Mouse (Mus musculus): Measurements from ENCODE around the gene Rnf17. TPM values are rescaled to one million over a fixed set of nuclear protein-coding genes. Genes with fewer than 3 reads are reported as not detected.

The Rnf17 gene
- 2.0 and 2.2 TPM in 2 replicates for polyA plus RNA-seq (2015; fragmentation: Nextera tagmentation; extraction: Ambion mirVana)

- WGBS, result 68% methylated on average over 34 of the region's 34 CpGs
- Histone ChIP-seq H3K4me2 (peak within 1 kb of the TSS; percentile 39), H3K4me1 (no peaks in the 10 kb centered on the region), H3K9ac (no peak within 1 kb of the TSS), H3K27ac (no peak within 1 kb of the TSS), H3K4me3 (peak within 1 kb of the TSS; percentile 24), H3K9me3 (no peaks in the 10 kb centered on the region), H3K27me3 (no peaks in the 10 kb centered on the region), H3K36me3 (no peaks in the 10 kb centered on the region)
- no peak for ATAC-seq (ENCODE audit: insufficient number of reproducible peaks, insufficient read depth, low FRiP score, low TSS enrichment, low read depth)
These were observed at the start of gene Rnf17 for GRCm38 (mm10) chr14:56402311-56403071. Gene Rnf17 (plus strand): TSS chr14:56402581.

GRCm38 (mm10) chr14:56354803-56355202 lies 47.6 kb upstream of the Rnf17 start:
- Histone ChIP-seq H3K9ac (no peak overlapping the region), H3K27ac (no peak overlapping the region), H3K27me3 (no peaks in the 10 kb centered on the region), H3K9me3 (no peaks in the 10 kb centered on the region), H3K4me3 (no peak overlapping the region), H3K4me2 (no peak overlapping the region), H3K36me3 (no peaks in the 10 kb centered on the region), H3K4me1 (no peaks in the 10 kb centered on the region)
- 73% methylated on average over 3 of the region's 3 CpGs for WGBS
- no peak for ATAC-seq (ENCODE audit: insufficient number of reproducible peaks, insufficient read depth, low FRiP score, low TSS enrichment, low read depth)

GRCm38 (mm10) chr14:56355396-56355795 lies 47.0 kb upstream of the Rnf17 start:
- no peak overlapping the region for H3K4me3 ChIP-seq
- H3K9ac ChIP-seq, result no peak overlapping the region
- no peaks in the 10 kb centered on the region for H3K9me3 ChIP-seq
- no peaks in the 10 kb centered on the region for H3K27me3 ChIP-seq
- no peak overlapping the region for H3K4me2 ChIP-seq
- ATAC-seq (ENCODE audit: insufficient number of reproducible peaks, insufficient read depth, low FRiP score, low TSS enrichment, low read depth), result no peak
- H3K4me1 ChIP-seq, result no peaks in the 10 kb centered on the region
- H3K36me3 ChIP-seq, result no peaks in the 10 kb centered on the region
- H3K27ac ChIP-seq, result no peak overlapping the region
- 71% methylated on average over 8 of the region's 8 CpGs for WGBS

GRCm38 (mm10) chr14:56356196-56356595 lies 46.2 kb upstream of the Rnf17 start:
- Histone ChIP-seq H3K4me2 (no peak overlapping the region), H3K27me3 (no peaks in the 10 kb centered on the region), H3K9ac (no peak overlapping the region), H3K4me3 (no peak overlapping the region), H3K27ac (no peak overlapping the region), H3K4me1 (no peaks in the 10 kb centered on the region), H3K36me3 (no peaks in the 10 kb centered on the region), H3K9me3 (no peaks in the 10 kb centered on the region)
- no peak for ATAC-seq (ENCODE audit: insufficient number of reproducible peaks, insufficient read depth, low FRiP score, low TSS enrichment, low read depth)
- 87% methylated on average over 6 of the region's 6 CpGs for WGBS

- Histone ChIP-seq H3K4me2 (no peak overlapping the region), H3K4me1 (no peaks in the 10 kb centered on the region), H3K27me3 (peaks cover 11% of the 10 kb centered on the region), H3K27ac (no peak overlapping the region), H3K36me3 (no peaks in the 10 kb centered on the region), H3K4me3 (no peak overlapping the region), H3K9me3 (no peaks in the 10 kb centered on the region), H3K9ac (no peak overlapping the region)
- WGBS, result 70% methylated on average over 7 of the region's 7 CpGs
- ATAC-seq (ENCODE audit: insufficient number of reproducible peaks, insufficient read depth, low FRiP score, low TSS enrichment, low read depth), result no peak
These were observed 44.0 kb upstream of the Rnf17 start for GRCm38 (mm10) chr14:56358422-56358821.

GRCm38 (mm10) chr14:56359131-56359530 lies 43.2 kb upstream of the Rnf17 start:
- no peak overlapping the region for H3K4me2 ChIP-seq
- ATAC-seq (ENCODE audit: insufficient number of reproducible peaks, insufficient read depth, low FRiP score, low TSS enrichment, low read depth), result no peak
- H3K9ac ChIP-seq, result no peak overlapping the region

GRCm38 (mm10) chr14:56364711-56365237 lies 37.6 kb upstream of the Rnf17 start, which contains the start of gene Atp12a:
Gene Atp12a (plus strand): TSS chr14:56365068.
- H3K27ac ChIP-seq, result no peak within 1 kb of the TSS
- WGBS, result 2% methylated on average over 48 of the region's 48 CpGs
- peak within 1 kb of the TSS; percentile 57 for H3K9ac ChIP-seq
- H3K9me3 ChIP-seq, result no peaks in the 10 kb centered on the region
- no peaks in the 10 kb centered on the region for H3K36me3 ChIP-seq
- no peak for ATAC-seq (ENCODE audit: insufficient number of reproducible peaks, insufficient read depth, low FRiP score, low TSS enrichment, low read depth)
- H3K27me3 ChIP-seq, result peaks cover 60% of the 10 kb centered on the region
- H3K4me3 ChIP-seq, result peak within 1 kb of the TSS; percentile 46
- peak within 1 kb of the TSS; percentile 86 for H3K4me2 ChIP-seq
- H3K4me1 ChIP-seq, result peaks cover 17% of the 10 kb centered on the region

More at GRCm38 (mm10) chr14:56359131-56359530, 43.2 kb upstream of the Rnf17 start:
- Histone ChIP-seq H3K4me1 (no peaks in the 10 kb centered on the region), H3K9me3 (no peaks in the 10 kb centered on the region), H3K27ac (no peak overlapping the region), H3K27me3 (peaks cover 18% of the 10 kb centered on the region), H3K4me3 (no peak overlapping the region), H3K36me3 (no peaks in the 10 kb centered on the region)
- WGBS, result 71% methylated on average over 6 of the region's 6 CpGs

GRCm38 (mm10) chr14:56365292-56365691 lies 37.1 kb upstream of the Rnf17 start:
- 29% methylated on average over 8 of the region's 8 CpGs for WGBS
- H3K4me3 ChIP-seq, result peak overlapping the region; percentile 46
- peak overlapping the region; percentile 57; the same call in 1 of the 2 replicates for H3K9ac ChIP-seq
- ATAC-seq (ENCODE audit: insufficient number of reproducible peaks, insufficient read depth, low FRiP score, low TSS enrichment, low read depth), result no peak
- peaks cover 17% of the 10 kb centered on the region for H3K4me1 ChIP-seq
- no peaks in the 10 kb centered on the region for H3K36me3 ChIP-seq
- H3K4me2 ChIP-seq, result peak overlapping the region; percentile 86
- no peaks in the 10 kb centered on the region for H3K9me3 ChIP-seq
- H3K27ac ChIP-seq, result no peak overlapping the region
- peaks cover 60% of the 10 kb centered on the region for H3K27me3 ChIP-seq

- no peak overlapping the region for H3K9ac ChIP-seq
- no peak for ATAC-seq (ENCODE audit: insufficient number of reproducible peaks, insufficient read depth, low FRiP score, low TSS enrichment, low read depth)
- H3K4me2 ChIP-seq, result 0 out of 2 replicates have a peak overlapping the region, but pooled peaks have one; percentile 24
- no peaks in the 10 kb centered on the region for H3K36me3 ChIP-seq
- 26% methylated on average over 15 of the region's 15 CpGs for WGBS
- peaks cover 17% of the 10 kb centered on the region for H3K4me1 ChIP-seq
- H3K27me3 ChIP-seq, result peaks cover 60% of the 10 kb centered on the region
- no peaks in the 10 kb centered on the region for H3K9me3 ChIP-seq
- no peak overlapping the region for H3K4me3 ChIP-seq
- H3K27ac ChIP-seq, result no peak overlapping the region
These were observed 35.7 kb upstream of the Rnf17 start for GRCm38 (mm10) chr14:56366712-56367111.

- Histone ChIP-seq H3K9ac (no peak overlapping the region), H3K4me3 (no peak overlapping the region), H3K4me1 (peaks cover 17% of the 10 kb centered on the region), H3K27ac (no peak overlapping the region), H3K9me3 (no peaks in the 10 kb centered on the region), H3K4me2 (no peak overlapping the region), H3K36me3 (no peaks in the 10 kb centered on the region), H3K27me3 (peaks cover 44% of the 10 kb centered on the region)
- 55% methylated on average over 3 of the region's 3 CpGs for WGBS
- no peak for ATAC-seq (ENCODE audit: insufficient number of reproducible peaks, insufficient read depth, low FRiP score, low TSS enrichment, low read depth)
These were observed 33.5 kb upstream of the Rnf17 start for GRCm38 (mm10) chr14:56368834-56369233.

GRCm38 (mm10) chr14:56375731-56376130 lies 26.6 kb upstream of the Rnf17 start:
- H3K9me3 ChIP-seq, result no peaks in the 10 kb centered on the region
- ATAC-seq (ENCODE audit: insufficient number of reproducible peaks, insufficient read depth, low FRiP score, low TSS enrichment, low read depth), result 0 out of 2 replicates have a peak, but pooled peaks have one; percentile 6
- H3K4me3 ChIP-seq, result no peak overlapping the region
- no peak overlapping the region for H3K27ac ChIP-seq
- WGBS, result 2% methylated on average over 6 of the region's 6 CpGs
- no peak overlapping the region for H3K9ac ChIP-seq
- no peak overlapping the region for H3K4me2 ChIP-seq
- H3K4me1 ChIP-seq, result no peaks in the 10 kb centered on the region
- no peaks in the 10 kb centered on the region for H3K27me3 ChIP-seq
- H3K36me3 ChIP-seq, result no peaks in the 10 kb centered on the region

- no peak overlapping the region for H3K4me3 ChIP-seq
- no peak for ATAC-seq (ENCODE audit: insufficient number of reproducible peaks, insufficient read depth, low FRiP score, low TSS enrichment, low read depth)
- no peaks in the 10 kb centered on the region for H3K36me3 ChIP-seq
- H3K27ac ChIP-seq, result no peak overlapping the region
- no peaks in the 10 kb centered on the region for H3K4me1 ChIP-seq
- no peaks in the 10 kb centered on the region for H3K27me3 ChIP-seq
- no peak overlapping the region for H3K9ac ChIP-seq
- H3K4me2 ChIP-seq, result no peak overlapping the region
- no peaks in the 10 kb centered on the region for H3K9me3 ChIP-seq
These were observed 24.6 kb upstream of the Rnf17 start for GRCm38 (mm10) chr14:56377745-56378144.

All from embryonic facial prominence, embryonic 13.5 days (tissue).